ENCODE assay signal across 8 mouse cellular contexts in the genomic region with DNA sequence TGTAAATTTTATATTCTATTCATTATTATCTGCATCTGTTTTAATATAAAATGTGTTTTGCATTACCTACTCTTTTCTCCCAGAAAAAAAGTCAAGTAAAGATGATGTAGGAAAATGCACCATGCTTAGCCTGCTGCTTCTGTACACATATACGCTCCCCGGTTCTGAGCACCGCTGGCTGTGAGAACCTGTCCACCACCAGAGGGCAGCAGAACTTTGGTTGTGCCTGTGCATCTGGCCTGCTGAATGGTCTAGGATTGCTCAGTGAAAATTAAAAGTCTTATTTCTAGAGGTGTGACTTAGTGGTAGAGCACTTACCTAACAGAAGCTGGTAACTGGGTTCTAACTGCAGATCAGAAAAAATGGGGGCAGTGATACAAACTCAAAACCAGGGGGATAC. TPM values are rescaled to one million over a fixed set of nuclear protein-coding genes. Genes with fewer than 3 reads are reported as not detected.
DNase-seq lines count a peak whose midpoint lies in the region; ATAC-seq and TF ChIP-seq lines count a peak whose summit lies in the region.

No protein-coding gene starts in this region.

- 23% methylated on average over 3 of the region's 3 CpGs for WGBS in embryonic facial prominence, embryonic 13.5 days
- 11% methylated on average over 3 of the region's 3 CpGs for WGBS in heart, adult 2 months
- WGBS in limb, embryonic 12.5 days = 46% methylated on average over 3 of the region's 3 CpGs
- 25% methylated on average over 3 of the region's 3 CpGs for WGBS in midbrain, embryonic 15.5 days
- 47% methylated on average over 3 of the region's 3 CpGs for WGBS in spleen, adult 2 months

- H3K79me2 ChIP-seq in heart, adult 2 months (replicated peaks; ENCODE audit: control insufficient read depth, insufficient read depth, low read length) = no peaks in the 10 kb centered on the region

- no peaks in the 10 kb centered on the region for H3K9me3 ChIP-seq in embryonic facial prominence, embryonic 13.5 days
- no peaks in the 10 kb centered on the region for H3K9me3 ChIP-seq in limb, embryonic 12.5 days
- H3K9me3 ChIP-seq in midbrain, embryonic 15.5 days = no peaks in the 10 kb centered on the region

- H3K27me3 ChIP-seq in embryonic facial prominence, embryonic 13.5 days = no peaks in the 10 kb centered on the region
- H3K27me3 ChIP-seq in heart, adult 2 months (ENCODE audit: control insufficient read depth, insufficient read depth, low read length) = no peaks in the 10 kb centered on the region
- H3K27me3 ChIP-seq in limb, embryonic 12.5 days = no peaks in the 10 kb centered on the region
- no peaks in the 10 kb centered on the region for H3K27me3 ChIP-seq in midbrain, embryonic 15.5 days (replicated peaks)
- H3K27me3 ChIP-seq in spleen, adult 2 months (ENCODE audit: control insufficient read depth, insufficient read depth, low read length) = no peaks in the 10 kb centered on the region

- ATAC-seq in embryonic facial prominence, embryonic 13.5 days (ENCODE audit: insufficient number of reproducible peaks, insufficient read depth, low FRiP score, low TSS enrichment, low read depth) = peak; percentile 81; the same call in 1 of the 2 replicates
- ATAC-seq in limb, embryonic 12.5 days (ENCODE audit: insufficient number of reproducible peaks, insufficient read depth, low FRiP score, low TSS enrichment, low read depth) = peak; percentile 87
- ATAC-seq in midbrain, embryonic 15.5 days (replicated peaks) = peak; percentile 95

- intact Hi-C loops in heart, adult 2 months (cut with DNase I) = loop anchor here (1.0 to 5.0 kb wide), 3 partner anchors 36 to 235 kb away; partner anchors contain the start of genes Kbtbd4 and Ndufs3

- H3K4me3 ChIP-seq in embryonic facial prominence, embryonic 13.5 days = no peak overlapping the region
- H3K4me3 ChIP-seq in heart, adult 2 months = no peak overlapping the region
- no peak overlapping the region for H3K4me3 ChIP-seq in limb, embryonic 12.5 days (replicated peaks)
- no peak overlapping the region for H3K4me3 ChIP-seq in midbrain, embryonic 15.5 days
- H3K4me3 ChIP-seq in spleen, adult 2 months (ENCODE audit: extremely low read depth, insufficient read depth, insufficient read length) = no peak overlapping the region

- no peak overlapping the region for H3K4me2 ChIP-seq in embryonic facial prominence, embryonic 13.5 days
- H3K4me2 ChIP-seq in limb, embryonic 12.5 days = no peak overlapping the region
- no peak overlapping the region for H3K4me2 ChIP-seq in midbrain, embryonic 15.5 days

- no peak overlapping the region for H3K27ac ChIP-seq in embryonic facial prominence, embryonic 13.5 days
- no peak overlapping the region for H3K27ac ChIP-seq in heart, adult 2 months
- no peak overlapping the region for H3K27ac ChIP-seq in limb, embryonic 12.5 days
- no peak overlapping the region for H3K27ac ChIP-seq in midbrain, embryonic 15.5 days
- no peak overlapping the region for H3K27ac ChIP-seq in spleen, adult 2 months (ENCODE audit: insufficient read depth, low read length)

- no peak overlapping the region for H3K9ac ChIP-seq in embryonic facial prominence, embryonic 13.5 days
- H3K9ac ChIP-seq in heart, adult 2 months (ENCODE audit: low read depth, low read length) = no peak overlapping the region
- no peak overlapping the region for H3K9ac ChIP-seq in limb, embryonic 12.5 days (replicated peaks)
- no peak overlapping the region for H3K9ac ChIP-seq in midbrain, embryonic 15.5 days

- H3K4me1 ChIP-seq in embryonic facial prominence, embryonic 13.5 days = 0 out of 2 replicates have a peak, but pooled peaks cover 4% of the 10 kb centered on the region
- peaks cover 8% of the 10 kb centered on the region for H3K4me1 ChIP-seq in heart, adult 2 months (ENCODE audit: control insufficient read depth, insufficient read depth, low read length)
- H3K4me1 ChIP-seq in limb, embryonic 12.5 days (replicated peaks) = no peaks in the 10 kb centered on the region
- no peaks in the 10 kb centered on the region for H3K4me1 ChIP-seq in midbrain, embryonic 15.5 days
- no peaks in the 10 kb centered on the region for H3K4me1 ChIP-seq in spleen, adult 2 months (ENCODE audit: control insufficient read depth, insufficient read depth, insufficient read length)

- TF ChIP-seq POLR2A in heart, adult 2 months (IDR thresholded peaks at IDR 0.05; ENCODE audit: insufficient read depth, low read depth, low read length) = no peak
- no peak for TF ChIP-seq POLR2A in spleen, adult 2 months (IDR thresholded peaks at IDR 0.05; ENCODE audit: low read depth, low read length)

- TF ChIP-seq CTCF in heart, adult 2 months (IDR thresholded peaks at IDR 0.05) = peak; percentile 98; the same call in 1 of the 2 replicates
- TF ChIP-seq CTCF in spleen, adult 2 months (IDR thresholded peaks at IDR 0.05; ENCODE audit: extremely low read depth, insufficient read depth, insufficient read length, insufficient replicate concordance) = peak; percentile 91; the same call in 1 of the 2 replicates

- DNase-seq in 3T3-L1 (ENCODE audit: low read depth, low spot score) = peak; percentile 90
- peak; percentile 84 to 91 for DNase-seq in adrenal gland, postnatal 36 days
- DNase-seq in heart, adult 2 months = peak; percentile 77 to 82
- DNase-seq in kidney, adult 8-10 months = peak; percentile 67 to 82
- DNase-seq in spleen, adult 2 months (ENCODE audit: low read depth in 1 of 2, low spot score in 2 of 2) = peak; percentile 34 to 75

- peak; percentile 84 for TF ChIP-seq EP300 in heart, adult 2 months (IDR thresholded peaks at IDR 0.05; ENCODE audit: insufficient read depth, low read depth, low read length)

- H3K36me3 ChIP-seq in embryonic facial prominence, embryonic 13.5 days = peaks cover 60% of the 10 kb centered on the region
- peaks cover 14% of the 10 kb centered on the region for H3K36me3 ChIP-seq in heart, adult 2 months (ENCODE audit: control insufficient read depth, insufficient read depth, low read length)
- H3K36me3 ChIP-seq in limb, embryonic 12.5 days = peaks cover 67% of the 10 kb centered on the region
- peaks cover 22% of the 10 kb centered on the region for H3K36me3 ChIP-seq in midbrain, embryonic 15.5 days (replicated peaks)
- peaks cover 19% of the 10 kb centered on the region for H3K36me3 ChIP-seq in spleen, adult 2 months (ENCODE audit: control insufficient read depth, insufficient read depth, low read length)

RNA-seq across cellular contexts. Expression of gene C1qtnf4, which starts 19.1 kb away (rescaled TPM):
- total RNA-seq in adrenal gland, postnatal 36 days (2021) = 1 to 10 TPM in 1 of 2 experiments, under 1 TPM in 1; 0.56 to 1.1 TPM
- polyA plus RNA-seq in embryonic facial prominence, embryonic 13.5 days (2015; fragmentation: Nextera tagmentation; extraction: Ambion mirVana) = 16.7 and 21.5 TPM in 2 replicates
- 1 to 10 TPM; 4.2 to 4.4 TPM for total RNA-seq in heart, adult 2 months (2021)
- polyA plus RNA-seq in heart, adult 2 months (2012; rRNA removed) = 6.4 and 8.4 TPM in 2 replicates
- 20.6 and 20.9 TPM in 2 replicates for polyA plus RNA-seq in limb, embryonic 12.5 days (2016; fragmentation: Nextera tagmentation; extraction: Ambion mirVana)
- 137 and 138 TPM in 2 replicates for polyA plus RNA-seq in midbrain, embryonic 15.5 days (2015; fragmentation: Nextera tagmentation; extraction: Ambion mirVana)
- 1.7 and 2.7 TPM in 2 replicates for polyA plus RNA-seq in spleen, adult 2 months (2012; rRNA removed)

RNA-seq across cellular contexts. Expression of gene Mtch2, which starts 19.6 kb away (rescaled TPM):
- total RNA-seq in adrenal gland, postnatal 36 days (2021) = 100 to 1,000 TPM; 242 to 275 TPM
- polyA plus RNA-seq in embryonic facial prominence, embryonic 13.5 days (2015; fragmentation: Nextera tagmentation; extraction: Ambion mirVana) = 192 and 198 TPM in 2 replicates
- 100 to 1,000 TPM; 171 to 197 TPM for total RNA-seq in heart, adult 2 months (2021)
- polyA plus RNA-seq in heart, adult 2 months (2012; rRNA removed) = 137 and 261 TPM in 2 replicates
- 184 and 195 TPM in 2 replicates for polyA plus RNA-seq in limb, embryonic 12.5 days (2016; fragmentation: Nextera tagmentation; extraction: Ambion mirVana)
- polyA plus RNA-seq in midbrain, embryonic 15.5 days (2015; fragmentation: Nextera tagmentation; extraction: Ambion mirVana) = 242 and 250 TPM in 2 replicates
- 18.5 and 21.4 TPM in 2 replicates for polyA plus RNA-seq in spleen, adult 2 months (2012; rRNA removed)

RNA-seq across cellular contexts. Expression of gene Kbtbd4, which starts 38.0 kb away (rescaled TPM):
- 10 to 100 TPM; 32.4 to 37.5 TPM for total RNA-seq in adrenal gland, postnatal 36 days (2021)
- 46.1 and 47.0 TPM in 2 replicates for polyA plus RNA-seq in embryonic facial prominence, embryonic 13.5 days (2015; fragmentation: Nextera tagmentation; extraction: Ambion mirVana)
- 10 to 100 TPM; 20.6 to 23.4 TPM for total RNA-seq in heart, adult 2 months (2021)
- 14.0 and 23.3 TPM in 2 replicates for polyA plus RNA-seq in heart, adult 2 months (2012; rRNA removed)
- 52.0 and 53.4 TPM in 2 replicates for polyA plus RNA-seq in limb, embryonic 12.5 days (2016; fragmentation: Nextera tagmentation; extraction: Ambion mirVana)
- polyA plus RNA-seq in midbrain, embryonic 15.5 days (2015; fragmentation: Nextera tagmentation; extraction: Ambion mirVana) = 70.4 and 71.1 TPM in 2 replicates
- 11.8 and 12.1 TPM in 2 replicates for polyA plus RNA-seq in spleen, adult 2 months (2012; rRNA removed)

RNA-seq across cellular contexts. Expression of gene Ndufs3, which starts 38.1 kb away (rescaled TPM):
- total RNA-seq in adrenal gland, postnatal 36 days (2021) = 100 to 1,000 TPM; 365 to 412 TPM
- polyA plus RNA-seq in embryonic facial prominence, embryonic 13.5 days (2015; fragmentation: Nextera tagmentation; extraction: Ambion mirVana) = 208 and 232 TPM in 2 replicates
- 100 to 1,000 TPM; 770 to 910 TPM for total RNA-seq in heart, adult 2 months (2021)
- polyA plus RNA-seq in heart, adult 2 months (2012; rRNA removed) = 596 and 1,142 TPM in 2 replicates
- polyA plus RNA-seq in limb, embryonic 12.5 days (2016; fragmentation: Nextera tagmentation; extraction: Ambion mirVana) = 207 and 212 TPM in 2 replicates
- polyA plus RNA-seq in midbrain, embryonic 15.5 days (2015; fragmentation: Nextera tagmentation; extraction: Ambion mirVana) = 202 and 212 TPM in 2 replicates
- polyA plus RNA-seq in spleen, adult 2 months (2012; rRNA removed) = 54.7 and 59.7 TPM in 2 replicates
